Mouse (Mus musculus) lung, postnatal 14 days (tissue): Measurements from ENCODE around the gene Qrich1.

Experiments
- DNase-seq: peaks from one replicate; pipeline ENCODE4 v3.0.0; 2021

The Qrich1 gene

GRCm38 (mm10) chr9:108565881-108566814 lies 49.5 kb downstream of the Qrich1 start:
- DNase-seq = no peak

GRCm38 (mm10) chr9:108566815-108567776 lies 50.5 kb downstream of the Qrich1 start, which contains the start of gene Ndufaf3:
Gene Ndufaf3, minus strand, starts transcription at chr9:108567434.
- peak; percentile 97 for DNase-seq

GRCm38 (mm10) chr9:108567931-108568419 lies 51.4 kb downstream of the Qrich1 start:
- DNase-seq = peak; percentile 20

GRCm38 (mm10) chr9:108568511-108568921 lies 51.9 kb downstream of the Qrich1 start:
- DNase-seq = no peak

GRCm38 (mm10) chr9:108569381-108570206 lies 53.0 kb downstream of the Qrich1 start, which contains the start of gene Dalrd3:
Gene Dalrd3, plus strand, starts transcription at chr9:108569886.
- DNase-seq = peak; percentile 88

- DNase-seq = peak; percentile 89
These were observed 53.7 kb downstream of the Qrich1 start for GRCm38 (mm10) chr9:108570207-108570896.

GRCm38 (mm10) chr9:108571401-108571973 lies 54.9 kb downstream of the Qrich1 start:
- DNase-seq = no peak

GRCm38 (mm10) chr9:108572321-108572720 lies 55.7 kb downstream of the Qrich1 start:
- DNase-seq = no peak

GRCm38 (mm10) chr9:108573774-108574690 lies 57.4 kb downstream of the Qrich1 start:
- peak; percentile 53 for DNase-seq

GRCm38 (mm10) chr9:108574921-108575320 lies 58.3 kb downstream of the Qrich1 start:
- DNase-seq = no peak

- DNase-seq = no peak
These were observed 59.0 kb downstream of the Qrich1 start for GRCm38 (mm10) chr9:108575321-108576297.

GRCm38 (mm10) chr9:108577025-108577424 lies 60.4 kb downstream of the Qrich1 start:
- DNase-seq = no peak

GRCm38 (mm10) chr9:108577934-108578544 lies 61.4 kb downstream of the Qrich1 start:
- DNase-seq = peak; percentile 61

- DNase-seq = peak; percentile 90
These were observed 62.1 kb downstream of the Qrich1 start, which contains the start of gene Wdr6 for GRCm38 (mm10) chr9:108578545-108579343. Gene Wdr6, minus strand, starts transcription at chr9:108578739.

- no peak for DNase-seq
These were observed 62.7 kb downstream of the Qrich1 start for GRCm38 (mm10) chr9:108579344-108579690.

GRCm38 (mm10) chr9:108587571-108588180 lies 71.1 kb downstream of the Qrich1 start:
- peak; percentile 56 for DNase-seq

GRCm38 (mm10) chr9:108589229-108589628 lies 72.6 kb downstream of the Qrich1 start:
- no peak for DNase-seq
